Mouse (Mus musculus) ES-E14 (cell line): ENCODE measurements around the gene Fzr1.

Experiments used
- CHD2 ChIP-seq: IDR thresholded peaks from 2 replicates; pipeline ENCODE4 v1.6.1; 2014; ENCODE audit warnings: mild to moderate bottlenecking, low read depth, low read length, inconsistent platforms
- HCFC1 ChIP-seq: IDR thresholded peaks from 2 replicates; pipeline ENCODE4 v1.6.1; 2012; ENCODE audit warnings: low read length, inconsistent platforms, borderline replicate concordance; ENCODE audit not compliant: insufficient read depth
- MAFK ChIP-seq: IDR thresholded peaks from 2 replicates; pipeline ENCODE4 v1.6.1; 2014; ENCODE audit warnings: mild to moderate bottlenecking, low read depth, low read length, inconsistent platforms; ENCODE audit not compliant: insufficient read depth
- ZC3H11A ChIP-seq: IDR thresholded peaks from 2 replicates; pipeline ENCODE4 v1.6.1; 2012; ENCODE audit warnings: low read depth, mild to moderate bottlenecking, inconsistent platforms, low read length, borderline replicate concordance
- ZNF384 ChIP-seq: IDR thresholded peaks from 2 replicates; pipeline ENCODE4 v1.6.1; 2012; ENCODE audit warnings: low read depth, low read length, inconsistent platforms

DNA sequence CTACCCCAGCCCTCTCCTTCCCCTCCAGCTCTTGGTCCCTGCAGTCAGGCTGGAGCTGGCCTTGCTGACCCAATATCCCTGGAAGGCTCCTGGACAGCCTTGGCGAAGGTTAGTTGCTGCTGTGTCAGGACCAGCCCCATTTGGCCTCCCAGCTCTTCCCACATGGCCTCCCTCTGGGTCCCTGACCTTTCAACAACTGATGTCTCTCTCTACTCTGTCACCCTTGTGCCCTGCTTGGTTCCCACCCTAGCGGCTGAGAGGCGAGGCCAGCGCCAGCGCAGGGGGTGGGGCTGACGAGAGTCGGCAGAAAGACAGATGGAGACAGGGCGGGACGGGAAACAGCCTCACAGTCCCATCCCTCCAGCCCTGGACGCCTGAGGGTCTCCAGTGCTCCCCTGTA lies 49.9 kb downstream of the Fzr1 start, which contains the start of gene Tbxa2r:
- TF ChIP-seq ZNF384, result no peak
- no peak for TF ChIP-seq HCFC1
- no peak for TF ChIP-seq MAFK
- TF ChIP-seq CHD2, result no peak
- TF ChIP-seq ZC3H11A, result no peak
